ENCODE assay signal across 19 mouse cellular contexts in the genomic region with DNA sequence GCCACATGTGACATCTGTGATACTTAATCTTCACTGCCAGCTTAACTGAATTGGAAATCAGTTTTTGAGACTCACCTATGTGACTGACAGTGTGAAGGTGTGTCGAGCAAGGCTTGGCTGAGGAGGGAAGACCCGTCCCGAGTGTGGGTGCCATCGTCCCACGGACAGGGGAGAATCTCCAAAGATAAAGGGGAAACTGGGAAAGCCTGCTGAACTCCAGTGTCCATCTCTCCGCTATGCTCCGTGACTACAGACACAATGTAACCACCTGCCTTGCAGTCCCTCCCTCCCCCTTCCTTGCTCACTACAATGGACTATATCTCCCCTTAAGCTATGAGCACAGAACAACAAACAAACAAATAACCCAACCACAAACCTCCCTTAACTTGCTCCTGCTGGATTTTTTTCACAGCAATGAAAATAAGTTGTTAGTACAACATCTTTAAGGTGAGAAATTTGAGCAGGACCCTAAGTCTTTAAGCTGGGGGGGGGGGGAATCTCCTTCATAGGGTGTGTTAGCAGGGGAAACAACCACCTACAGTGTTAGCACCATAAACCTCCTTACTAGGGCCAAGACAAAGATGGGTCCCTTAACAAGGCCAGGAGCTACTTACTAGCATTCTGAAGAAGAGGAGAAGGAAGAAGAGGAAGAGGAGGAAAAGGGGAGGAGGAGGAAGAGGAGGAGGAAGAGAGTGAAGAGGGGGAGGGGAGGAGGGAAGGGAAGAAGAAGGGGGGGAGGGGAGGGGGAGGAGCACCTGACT.
DNase-seq lines count a peak whose midpoint lies in the region; ATAC-seq and TF ChIP-seq lines count a peak whose summit lies in the region.
"Had no signal": no experiment of that assay in that cellular context is flagged by ENCODE, and none has a peak within 500 bp of the region (broad histone marks: within the 10 kb centered on the region; RNA-seq: fewer than 3 reads in every experiment).

No protein-coding gene starts in this region.

- H3K9ac ChIP-seq in embryonic facial prominence, embryonic 13.5 days = no peak overlapping the region
- H3K9ac ChIP-seq: forebrain, embryonic 13.5 days; forebrain, embryonic 15.5 days; forebrain, postnatal 0 days had no signal

- no peak for TF ChIP-seq POLR2A in small intestine, adult 2 months (IDR thresholded peaks at IDR 0.05; ENCODE audit: low read depth, low read length)

- peaks cover 37% of the 10 kb centered on the region for H3K4me1 ChIP-seq in embryonic facial prominence, embryonic 13.5 days
- H3K4me1 ChIP-seq in embryonic facial prominence, embryonic 10.5 days = peaks cover 15% of the 10 kb centered on the region
- peaks cover 6% of the 10 kb centered on the region; the same call in 1 of the 2 replicates for H3K4me1 ChIP-seq in small intestine, adult 2 months (ENCODE audit: control insufficient read depth, insufficient read depth, insufficient read length, low read length)
- H3K4me1 ChIP-seq: forebrain, embryonic 13.5 days had no signal

- H3K4me3 ChIP-seq in embryonic facial prominence, embryonic 13.5 days = no peak overlapping the region
- no peak overlapping the region for H3K4me3 ChIP-seq in embryonic facial prominence, embryonic 10.5 days
- no peak overlapping the region for H3K4me3 ChIP-seq in small intestine, adult 2 months (ENCODE audit: low read depth, low read length)
- H3K4me3 ChIP-seq: forebrain, embryonic 13.5 days; forebrain, embryonic 15.5 days had no signal

- 0 out of 2 replicates have a peak overlapping the region, but pooled peaks have one; percentile 28 for H3K27ac ChIP-seq in embryonic facial prominence, embryonic 13.5 days
- H3K27ac ChIP-seq in embryonic facial prominence, embryonic 10.5 days (replicated peaks) = no peak overlapping the region
- H3K27ac ChIP-seq in small intestine, adult 2 months (ENCODE audit: insufficient read depth, low read depth, low read length) = peak overlapping the region; percentile 55
- H3K27ac ChIP-seq: forebrain, embryonic 13.5 days; forebrain, embryonic 15.5 days had no signal

- TF ChIP-seq CTCF in small intestine, adult 2 months (IDR thresholded peaks at IDR 0.05; ENCODE audit: extremely low read depth, insufficient read length, insufficient replicate concordance, low read depth, low read length) = no peak

- no peak overlapping the region for H3K4me2 ChIP-seq in embryonic facial prominence, embryonic 13.5 days
- H3K4me2 ChIP-seq: forebrain, embryonic 13.5 days; forebrain, embryonic 15.5 days had no signal

- ATAC-seq in embryonic facial prominence, embryonic 13.5 days (ENCODE audit: insufficient number of reproducible peaks, insufficient read depth, low FRiP score, low TSS enrichment, low read depth) = no peak
- ATAC-seq: forebrain, embryonic 13.5 days; forebrain, embryonic 15.5 days; Patski had no signal

- H3K9me3 ChIP-seq in embryonic facial prominence, embryonic 13.5 days = no peaks in the 10 kb centered on the region
- H3K9me3 ChIP-seq in embryonic facial prominence, embryonic 10.5 days = no peaks in the 10 kb centered on the region
- H3K9me3 ChIP-seq: forebrain, embryonic 13.5 days; forebrain, embryonic 15.5 days; G1E had no signal

- H3K27me3 ChIP-seq in embryonic facial prominence, embryonic 13.5 days = no peaks in the 10 kb centered on the region
- H3K27me3 ChIP-seq in embryonic facial prominence, embryonic 10.5 days (replicated peaks; ENCODE audit: low read depth, poor library complexity, severe bottlenecking) = no peaks in the 10 kb centered on the region
- H3K27me3 ChIP-seq in small intestine, adult 2 months (ENCODE audit: control insufficient read depth, insufficient read depth, low read length) = no peaks in the 10 kb centered on the region
- H3K27me3 ChIP-seq: forebrain, embryonic 13.5 days; forebrain, embryonic 15.5 days; Patski had no signal

- WGBS in embryonic facial prominence, embryonic 13.5 days = 79% methylated on average over 7 of the region's 7 CpGs
- WGBS in embryonic facial prominence, embryonic 10.5 days = 80% methylated on average over 7 of the region's 7 CpGs
- 51% methylated on average over 7 of the region's 7 CpGs for WGBS in small intestine, adult 2 months

- DNase-seq in embryonic facial prominence, embryonic 10.5 days (ENCODE audit: low spot score) = no peak
- peak; percentile 81 for DNase-seq in A20 (ENCODE audit: low read depth, low spot score)
- DNase-seq in induced T-regulatory cell, adult 2 months (ENCODE audit: low read depth) = peak; percentile 40
- no peak for DNase-seq in left cerebral cortex, postnatal 10 days (ENCODE audit: extremely low spot score in 1 of 2, low spot score in 2 of 2)
- no peak for DNase-seq in frontal cortex, postnatal 10 days (ENCODE audit: low spot score in 2 of 2)
- DNase-seq: adrenal gland, adult 8-10 months; adrenal gland, postnatal 14 days; adrenal gland, postnatal 36 days; cerebellum, adult 11-12 months; cerebellum, adult 2 months; cerebellum, adult 9-10 months; cerebellum, postnatal 25 days had no signal

- intact Hi-C loops in left cerebral cortex, postnatal 10 days (cut with DNase I) = no loop called here

- H3K36me3 ChIP-seq in embryonic facial prominence, embryonic 13.5 days = no peaks in the 10 kb centered on the region
- no peaks in the 10 kb centered on the region for H3K36me3 ChIP-seq in embryonic facial prominence, embryonic 10.5 days (replicated peaks)
- no peaks in the 10 kb centered on the region for H3K36me3 ChIP-seq in small intestine, adult 2 months (ENCODE audit: control insufficient read depth, insufficient read depth, low read length)
- H3K36me3 ChIP-seq: forebrain, embryonic 15.5 days; G1E had no signal

Comparison
In these comparisons a context has a peak if more than half of its experiments do, and no peak if none do; other contexts are left out.
1. DNase-seq: peak in A20 (single experiment) and induced T-regulatory cell, adult 2 months (single experiment); none in embryonic facial prominence, embryonic 10.5 days (single experiment), left cerebral cortex, postnatal 10 days (0 of 2) and frontal cortex, postnatal 10 days (0 of 2).